Mouse (Mus musculus) spleen, postnatal 10 days (tissue): Measurements from ENCODE around the gene Ppp1r26.

Source experiments
- DNase-seq, 2 experiments: peaks; one replicate each; pipeline ENCODE4 v3.0.0; 2021 to 2022; ENCODE audit warnings: low spot score in 2 of 2

The Ppp1r26 gene

GRCm38 (mm10) chr2:28498431-28498830 lies 51.8 kb downstream of the Ppp1r26 start:
- no peak for DNase-seq

- DNase-seq, result peak in 1 of 2 experiments; percentile 8
Observed at GRCm38 (mm10) chr2:28502987-28503386, 56.4 kb downstream of the Ppp1r26 start.

- DNase-seq, result no peak
Observed at GRCm38 (mm10) chr2:28504676-28505075, 58.1 kb downstream of the Ppp1r26 start.
